Mouse (Mus musculus) large intestine, adult 2 months (tissue): ENCODE data around the gene Peli2. TPM values are rescaled to one million over a fixed set of nuclear protein-coding genes. Genes with fewer than 3 reads are reported as not detected.

Experiments used
- DNase-seq: peaks from one replicate; pipeline ENCODE4 v3.0.0-alpha.2; 2012; ENCODE audit warnings: low read depth, low spot score
- WGBS: fragments of 180-500 bp; shearing (Covaris S2); methylation state at CpG from one replicate; pipeline ENCODE4 v1.1.7; 2018; 5-methylcytosine and 5-hydroxymethylcytosine counted together
- polyA plus RNA-seq: library from polyadenylated mRNA; depleted of rRNA; stranded (reverse); fragments of >200 nt; gene quantifications from 2 replicates; pipeline ENCODE4 v1.2.3, GENCODE M21; 2012

Peli2 gene
- polyA plus RNA-seq, 1 experiment: 2.4 TPM

GRCm38 (mm10) chr14:48124011-48124410, 3.4 kb downstream of the Peli2 start:
- DNase-seq: no peak
- 89% methylated on average over 5 of the region's 5 CpGs for WGBS

GRCm38 (mm10) chr14:48124816-48125215, 4.2 kb downstream of the Peli2 start:
- no peak for DNase-seq
- 54% methylated on average over 4 of the region's 4 CpGs for WGBS

- no peak for DNase-seq
Measured at GRCm38 (mm10) chr14:48125971-48126370, 5.3 kb downstream of the Peli2 start.

GRCm38 (mm10) chr14:48126931-48127330, 6.3 kb downstream of the Peli2 start:
- 89% methylated on average over 4 of the region's 4 CpGs for WGBS
- DNase-seq: no peak

More at GRCm38 (mm10) chr14:48125971-48126370, 5.3 kb downstream of the Peli2 start:
- WGBS: 84% methylated on average over 6 of the region's 6 CpGs

- WGBS: 94% methylated on average over 8 of the region's 8 CpGs
- DNase-seq: no peak
Measured at GRCm38 (mm10) chr14:48127609-48128185, 7.1 kb downstream of the Peli2 start.

- WGBS: 87% methylated on average over 5 of the region's 5 CpGs
- DNase-seq: no peak
Measured at GRCm38 (mm10) chr14:48128701-48129100, 8.1 kb downstream of the Peli2 start.

- WGBS: 83% methylated on average over 6 of the region's 6 CpGs
- no peak for DNase-seq
Measured at GRCm38 (mm10) chr14:48130021-48130420, 9.4 kb downstream of the Peli2 start.

- DNase-seq: no peak
- WGBS: 51% methylated on average over 20 of the region's 20 CpGs
Measured at GRCm38 (mm10) chr14:48130761-48131575, 10.3 kb downstream of the Peli2 start.

GRCm38 (mm10) chr14:48131576-48131922, 10.9 kb downstream of the Peli2 start:
- DNase-seq: no peak

GRCm38 (mm10) chr14:48132241-48132640, 11.6 kb downstream of the Peli2 start:
- DNase-seq: no peak
- WGBS: 97% methylated on average over 3 of the region's 3 CpGs

More at GRCm38 (mm10) chr14:48131576-48131922, 10.9 kb downstream of the Peli2 start:
- 66% methylated on average over 4 of the region's 4 CpGs for WGBS

- 54% methylated on average over 21 of the region's 21 CpGs for WGBS
- DNase-seq: no peak
Measured at GRCm38 (mm10) chr14:48132865-48133802, 12.5 kb downstream of the Peli2 start.

- no peak for DNase-seq
- 61% methylated on average over 7 of the region's 7 CpGs for WGBS
Measured at GRCm38 (mm10) chr14:48134344-48134743, 13.7 kb downstream of the Peli2 start.

- no peak for DNase-seq
- 89% methylated on average over 11 of the region's 11 CpGs for WGBS
Measured at GRCm38 (mm10) chr14:48135816-48136345, 15.3 kb downstream of the Peli2 start.

- no peak for DNase-seq
- WGBS: 72% methylated on average over 8 of the region's 8 CpGs
Measured at GRCm38 (mm10) chr14:48137731-48138130, 17.1 kb downstream of the Peli2 start.

- WGBS: 55% methylated on average over 8 of the region's 8 CpGs
- no peak for DNase-seq
Measured at GRCm38 (mm10) chr14:48138138-48138537, 17.5 kb downstream of the Peli2 start.

- 93% methylated on average over 3 of the region's 3 CpGs for WGBS
- DNase-seq: no peak
Measured at GRCm38 (mm10) chr14:48139409-48139808, 18.8 kb downstream of the Peli2 start.

GRCm38 (mm10) chr14:48141694-48142093, 21.1 kb downstream of the Peli2 start:
- no peak for DNase-seq
- WGBS: 86% methylated on average over 8 of the region's 8 CpGs

GRCm38 (mm10) chr14:48142696-48143095, 22.1 kb downstream of the Peli2 start:
- DNase-seq: no peak
- 83% methylated on average over 10 of the region's 10 CpGs for WGBS

GRCm38 (mm10) chr14:48143141-48143540, 22.5 kb downstream of the Peli2 start:
- no peak for DNase-seq
- WGBS: 92% methylated on average over 4 of the region's 4 CpGs

GRCm38 (mm10) chr14:48144330-48144729, 23.7 kb downstream of the Peli2 start:
- no peak for DNase-seq
- WGBS: 83% methylated on average over 17 of the region's 17 CpGs
